Mouse (Mus musculus) limb, embryonic 11.5 days (tissue): Measurements from ENCODE around the gene Usp53. TPM values are rescaled to one million over a fixed set of nuclear protein-coding genes. Genes with fewer than 3 reads are reported as not detected.

ENCODE experiments used
- ATAC-seq: fragments of 200-750 bp; cut with Nextera tagmentation; 2 replicates; pipeline ENCODE4 v1.8.0; 2017; ENCODE audit warnings: low read depth; ENCODE audit not compliant: insufficient number of reproducible peaks, low FRiP score, low TSS enrichment
- DNase-seq: peaks from one replicate; pipeline ENCODE4 v3.0.0-alpha.2; 2015; ENCODE audit warnings: low spot score
- H3K27ac ChIP-seq: fragments of 300-500 bp; sonication (generic); replicated peaks from 2 replicates; pipeline ENCODE4 v1.5.1; 2014; ENCODE audit warnings: low read depth, mild to moderate bottlenecking, low read length
- H3K27me3 ChIP-seq: fragments of 300-500 bp; sonication (generic); 2 replicates; pipeline ENCODE4 v1.6.1; 2014; ENCODE audit warnings: mild to moderate bottlenecking, low read length, mixed read lengths; ENCODE audit not compliant: control insufficient read depth, insufficient read depth
- H3K36me3 ChIP-seq: fragments of 300-500 bp; sonication (generic); 2 replicates; pipeline ENCODE4 v1.6.1; 2014; ENCODE audit warnings: mild to moderate bottlenecking, low read length, moderate library complexity, mixed read lengths; ENCODE audit not compliant: control insufficient read depth, insufficient read depth
- H3K4me1 ChIP-seq: fragments of 300-500 bp; sonication (generic); 2 replicates; pipeline ENCODE4 v1.6.1; 2014; ENCODE audit warnings: low read length, mixed read lengths; ENCODE audit not compliant: control insufficient read depth, insufficient read depth
- H3K4me2 ChIP-seq: fragments of 300-500 bp; sonication (generic); 2 replicates; pipeline ENCODE4 v1.6.1; 2014; ENCODE audit warnings: low read depth, mild to moderate bottlenecking, moderate library complexity; ENCODE audit not compliant: severe bottlenecking
- H3K4me3 ChIP-seq: fragments of 300-500 bp; sonication (generic); 2 replicates; pipeline ENCODE4 v1.5.1; 2014; ENCODE audit warnings: low read depth, low read length
- H3K9ac ChIP-seq: fragments of 300-500 bp; sonication (generic); 2 replicates; pipeline ENCODE4 v1.6.1; 2014; ENCODE audit warnings: mild to moderate bottlenecking, low read length
- H3K9me3 ChIP-seq: fragments of 300-500 bp; sonication (generic); 2 replicates; pipeline ENCODE4 v1.6.1; 2016; ENCODE audit warnings: low read length; ENCODE audit not compliant: control insufficient read depth
- WGBS: fragments of 180-500 bp; shearing (Covaris S2); extraction: QIAGEN DNeasy Blood & Tissue Kit; methylation state at CpG from one replicate; pipeline ENCODE4 v1.1.7; 2014; 5-methylcytosine and 5-hydroxymethylcytosine counted together
- polyA plus RNA-seq: library from polyadenylated mRNA; unstranded; fragments of >200 nt; fragmentation: Nextera tagmentation; extraction: Ambion mirVana; gene quantifications from 2 replicates; pipeline ENCODE4 v1.2.1, GENCODE M21; 2014

Usp53 gene
- polyA plus RNA-seq, 1 experiment from 2014 or later = 5.7 TPM

DNA sequence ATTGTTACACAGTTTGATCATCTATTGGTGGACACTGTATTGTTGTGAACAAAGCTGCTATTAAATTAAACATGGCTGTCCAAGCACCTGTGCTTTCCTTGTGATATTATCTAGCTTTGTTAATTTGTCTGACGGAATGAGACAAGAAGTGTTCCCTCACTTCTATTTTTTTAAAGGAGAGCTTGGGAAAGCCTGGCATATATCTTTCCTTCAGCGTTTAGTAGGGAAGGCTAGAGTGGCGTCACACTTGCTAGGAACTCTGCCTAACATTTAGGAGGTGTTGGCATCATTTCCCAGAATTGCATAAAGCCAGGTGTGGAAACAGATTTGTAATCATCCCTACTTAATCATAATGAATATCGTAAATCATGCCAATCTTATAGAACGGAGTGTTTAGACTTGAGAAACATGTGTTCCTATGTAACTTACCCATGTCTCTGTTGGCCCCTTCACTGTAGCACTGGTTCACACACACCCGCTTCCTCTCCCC is 68.1 kb downstream of the Usp53 start:
- 77% methylated on average over 6 of the region's 6 CpGs for WGBS

DNA sequence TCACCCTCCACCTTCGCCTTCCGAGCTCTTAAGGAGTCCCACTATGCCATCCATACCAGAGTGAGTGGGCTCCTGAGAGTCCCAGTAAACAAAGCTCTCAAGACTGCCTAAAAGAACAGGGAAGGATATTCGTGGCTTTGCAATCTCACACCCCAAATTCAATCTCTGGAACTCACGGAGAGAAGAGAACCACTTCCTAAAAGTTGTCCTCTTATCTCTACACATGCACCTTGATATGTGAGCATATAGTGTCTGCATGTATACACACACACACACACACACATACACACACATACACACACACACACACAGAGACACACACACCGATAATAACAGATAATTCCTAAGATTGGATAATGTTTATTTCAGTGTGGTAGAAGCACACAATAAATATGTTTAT is 68.8 kb downstream of the Usp53 start:
- 90% methylated on average over 5 of the region's 5 CpGs for WGBS
- Histone ChIP-seq H3K36me3 (no peaks in the 10 kb centered on the region), H3K4me3 (no peak overlapping the region), H3K4me2 (no peak overlapping the region), H3K27ac (no peak overlapping the region), H3K9me3 (no peaks in the 10 kb centered on the region), H3K27me3 (no peaks in the 10 kb centered on the region), H3K4me1 (no peaks in the 10 kb centered on the region), H3K9ac (no peak overlapping the region)
- no peak for DNase-seq
- ATAC-seq = no peak

More for the DNA sequence above, 68.1 kb downstream of the Usp53 start:
- DNase-seq = no peak
- no peak for ATAC-seq
- Histone ChIP-seq H3K27me3 (no peaks in the 10 kb centered on the region), H3K4me3 (no peak overlapping the region), H3K9ac (no peak overlapping the region), H3K9me3 (no peaks in the 10 kb centered on the region), H3K27ac (no peak overlapping the region), H3K36me3 (no peaks in the 10 kb centered on the region), H3K4me2 (no peak overlapping the region), H3K4me1 (no peaks in the 10 kb centered on the region)

DNA sequence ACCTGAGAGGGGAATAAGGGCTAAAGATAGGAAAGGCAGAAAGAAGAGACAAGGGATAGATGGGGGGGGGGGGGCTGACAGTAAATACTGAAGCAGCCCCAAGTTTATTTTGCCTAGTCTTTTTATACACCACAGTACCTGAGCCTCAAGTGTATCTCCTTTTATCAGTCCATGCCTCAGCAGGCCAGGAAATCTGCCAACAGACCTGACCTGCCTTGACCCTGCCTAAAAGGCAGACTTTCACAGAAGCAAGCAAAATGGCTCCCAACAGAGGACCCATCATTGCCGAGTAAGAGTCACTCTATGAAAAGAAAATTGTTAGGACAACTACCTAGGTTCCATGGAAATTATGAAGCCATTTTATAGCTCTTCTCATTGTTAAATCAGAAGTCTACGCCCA is 76.5 kb downstream of the Usp53 start:
- Histone ChIP-seq H3K9ac (no peak overlapping the region), H3K27ac (no peak overlapping the region), H3K36me3 (no peaks in the 10 kb centered on the region), H3K9me3 (no peaks in the 10 kb centered on the region), H3K4me3 (no peak overlapping the region), H3K4me1 (no peaks in the 10 kb centered on the region), H3K27me3 (no peaks in the 10 kb centered on the region), H3K4me2 (no peak overlapping the region)
- DNase-seq = no peak
- ATAC-seq = no peak
- WGBS = 88% methylated on average over 2 of the region's 2 CpGs

DNA sequence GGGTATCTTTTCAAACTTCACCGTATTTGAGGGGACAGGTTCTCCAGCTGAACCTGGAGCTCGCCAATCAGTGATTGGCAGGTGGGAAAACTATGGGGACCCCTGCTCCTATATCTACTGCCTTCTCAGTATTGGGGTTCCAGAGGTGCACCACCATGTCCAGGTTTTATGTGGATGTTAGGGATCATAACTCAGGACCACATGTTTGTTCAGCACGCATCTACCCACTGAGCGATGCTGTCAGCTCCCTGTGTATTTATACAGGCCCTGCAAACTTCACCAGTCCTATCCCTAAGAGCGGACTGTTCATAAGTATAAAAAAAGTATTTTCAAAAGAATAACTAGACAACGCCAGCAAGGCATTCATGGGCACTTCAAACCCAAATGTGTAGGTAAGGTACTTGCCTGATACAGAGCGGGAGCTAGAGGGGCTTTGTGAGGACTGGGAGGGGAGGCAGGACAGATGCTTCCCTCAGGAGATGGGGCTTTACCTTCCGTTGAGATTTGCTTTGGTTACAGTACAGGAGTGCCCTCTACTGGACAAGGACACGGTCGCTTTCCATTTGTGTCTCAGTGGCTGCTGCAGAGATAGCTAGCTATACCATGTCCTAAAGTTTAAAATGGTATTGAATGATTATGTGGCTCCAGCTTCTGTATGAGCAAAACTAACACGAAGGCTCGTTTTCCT is 80.4 kb downstream of the Usp53 start:
- ATAC-seq (no peak), DNase-seq (peak; percentile 74)
- 46% methylated on average over 12 of the region's 12 CpGs for WGBS

DNA sequence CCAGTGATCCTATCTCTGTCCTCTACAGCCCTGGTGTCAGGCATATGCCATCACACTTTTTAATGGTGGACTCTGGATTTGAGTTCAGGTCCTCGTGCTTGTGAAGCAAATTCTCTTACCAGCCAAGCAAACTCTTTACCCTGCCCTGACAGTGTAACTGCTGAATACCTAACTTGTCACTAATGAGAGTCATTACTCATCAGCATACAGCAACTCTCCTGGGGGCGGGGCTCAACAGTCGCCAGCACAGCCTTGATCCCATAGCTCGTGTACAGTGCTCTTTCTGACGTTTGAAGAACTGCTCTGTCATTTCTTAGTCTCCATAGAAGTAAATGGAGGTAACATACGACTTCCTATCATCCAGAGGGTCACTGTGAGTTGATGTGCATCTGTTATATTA is 86.1 kb downstream of the Usp53 start:
- DNase-seq (no peak), ATAC-seq (no peak)
- Histone ChIP-seq H3K9ac (no peak overlapping the region), H3K36me3 (no peaks in the 10 kb centered on the region), H3K4me1 (no peaks in the 10 kb centered on the region), H3K4me2 (no peak overlapping the region), H3K9me3 (no peaks in the 10 kb centered on the region), H3K27ac (no peak overlapping the region), H3K4me3 (no peak overlapping the region), H3K27me3 (no peaks in the 10 kb centered on the region)
- WGBS = 63% methylated on average over 6 of the region's 6 CpGs

More for the DNA sequence above, 80.4 kb downstream of the Usp53 start:
- Histone ChIP-seq H3K4me2 (no peak overlapping the region), H3K9me3 (no peaks in the 10 kb centered on the region), H3K4me1 (no peaks in the 10 kb centered on the region), H3K4me3 (no peak overlapping the region), H3K9ac (no peak overlapping the region), H3K27me3 (no peaks in the 10 kb centered on the region), H3K27ac (no peak overlapping the region), H3K36me3 (no peaks in the 10 kb centered on the region)

DNA sequence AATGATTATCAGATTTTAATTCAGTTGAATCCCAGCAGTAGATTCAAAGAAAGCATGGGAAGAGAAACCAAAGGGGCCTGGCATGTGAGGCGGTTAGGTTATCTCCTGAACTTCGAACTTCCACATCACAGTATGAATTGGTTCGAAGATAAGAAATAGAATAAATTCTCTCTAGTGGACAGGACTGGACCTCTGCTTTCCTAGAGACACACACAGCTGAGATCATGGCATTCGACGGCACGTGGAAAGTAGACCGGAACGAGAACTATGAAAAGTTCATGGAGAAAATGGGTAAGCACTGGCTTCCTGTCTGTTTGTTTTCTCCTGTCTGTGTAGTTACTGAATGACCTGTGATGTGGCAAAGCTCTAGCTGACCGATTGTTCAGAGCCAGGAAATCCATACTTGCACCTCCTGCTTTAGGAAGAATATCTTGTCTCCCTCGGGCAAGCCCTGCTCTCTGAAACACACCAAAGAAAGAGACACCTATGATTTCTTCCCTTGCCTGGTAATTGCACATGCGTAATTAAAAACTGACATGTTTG is 89.0 kb downstream of the Usp53 start:
- H3K4me2 ChIP-seq = no peak overlapping the region
- ATAC-seq = no peak
- H3K9ac ChIP-seq = no peak overlapping the region
- H3K27ac ChIP-seq = no peak overlapping the region
- no peak overlapping the region for H3K4me3 ChIP-seq
- no peaks in the 10 kb centered on the region for H3K36me3 ChIP-seq
- no peaks in the 10 kb centered on the region for H3K9me3 ChIP-seq
- H3K4me1 ChIP-seq = no peaks in the 10 kb centered on the region
- no peak for DNase-seq
- H3K27me3 ChIP-seq = no peaks in the 10 kb centered on the region
- 91% methylated on average over 11 of the region's 11 CpGs for WGBS

DNA sequence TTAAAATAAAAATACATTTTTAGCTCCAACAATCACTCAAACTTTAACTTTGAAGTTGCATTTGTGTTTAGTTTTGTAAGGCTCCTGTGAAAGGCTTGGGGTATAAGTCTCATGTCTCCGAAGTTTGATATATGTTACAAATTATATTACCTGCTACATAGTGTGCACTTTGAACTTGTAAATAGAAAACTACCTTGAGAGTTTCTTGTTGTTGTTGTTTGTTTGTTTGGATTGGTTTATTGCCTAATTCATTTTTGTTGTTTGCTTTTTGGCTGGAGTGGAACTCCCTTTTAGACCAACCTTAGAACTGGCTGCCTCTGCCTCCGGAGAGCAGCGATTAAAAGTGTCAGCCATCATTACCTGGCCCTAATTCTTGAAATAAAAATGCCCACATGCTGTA is 89.5 kb downstream of the Usp53 start, which contains the start of gene Fabp2:
TSS of gene Fabp2 (plus strand) at position 301 of the 400 bp plus-strand sequence.
- WGBS = 95% methylated on average over 3 of the region's 3 CpGs
- H3K4me3 ChIP-seq = no peak within 1 kb of the TSS
- no peaks in the 10 kb centered on the region for H3K36me3 ChIP-seq
- H3K27me3 ChIP-seq = no peaks in the 10 kb centered on the region
- no peak within 1 kb of the TSS for H3K4me2 ChIP-seq
- no peaks in the 10 kb centered on the region for H3K9me3 ChIP-seq
- no peak for ATAC-seq
- H3K27ac ChIP-seq = no peak within 1 kb of the TSS
- no peak for DNase-seq
- no peak within 1 kb of the TSS for H3K9ac ChIP-seq
- no peaks in the 10 kb centered on the region for H3K4me1 ChIP-seq

DNA sequence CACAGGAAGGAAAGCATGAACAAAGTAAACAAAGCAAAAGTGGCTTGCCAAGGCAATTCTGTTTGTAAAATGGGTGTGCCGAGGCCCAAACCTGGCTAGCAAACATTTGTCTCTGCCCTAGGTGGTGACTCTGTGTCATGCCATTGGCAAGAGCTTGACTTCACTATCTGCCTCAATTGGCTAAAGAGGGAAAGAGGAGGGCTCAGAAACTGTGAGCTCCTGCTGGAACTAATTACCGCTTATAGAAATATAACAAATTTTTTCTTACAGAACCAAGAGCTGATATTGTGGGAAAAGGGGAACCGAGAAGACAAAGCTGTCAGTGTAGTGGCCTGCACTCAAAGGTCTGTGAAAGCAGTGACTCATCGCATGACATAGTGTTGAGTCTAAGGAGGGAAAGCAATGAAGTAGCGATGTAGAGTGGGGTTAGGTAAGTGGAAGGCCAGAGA is 95.9 kb downstream of the Usp53 start:
- H3K4me3 ChIP-seq = no peak overlapping the region
- H3K27me3 ChIP-seq = no peaks in the 10 kb centered on the region
- no peak overlapping the region for H3K9ac ChIP-seq
- 89% methylated on average over 5 of the region's 5 CpGs for WGBS
- no peaks in the 10 kb centered on the region for H3K9me3 ChIP-seq
- H3K4me1 ChIP-seq = no peaks in the 10 kb centered on the region
- no peak overlapping the region for H3K4me2 ChIP-seq
- DNase-seq = no peak
- H3K36me3 ChIP-seq = no peaks in the 10 kb centered on the region
- no peak overlapping the region for H3K27ac ChIP-seq
- no peak for ATAC-seq
